Mouse (Mus musculus) heart, embryonic 14.5 days (tissue): ENCODE measurements at regions not wholly inside any gene's neighbourhood (a gene's known extent, or its start where the extent isn't known, plus 50 kb on each side); places are given as distances from the start of the nearest gene placed in this dataset.

Source experiments
- ATAC-seq: fragments of 200-750 bp; cut with Nextera tagmentation; 2 replicates; pipeline ENCODE4 v1.8.0; 2017; ENCODE audit warnings: low read depth, moderate TSS enrichment; ENCODE audit not compliant: insufficient number of reproducible peaks, insufficient read depth, low FRiP score
- H3K27ac ChIP-seq, 2 experiments: fragments of 200-500 bp in 1 of 2; fragments of 300-500 bp in 1 of 2; sonication (generic) in 1 of 2; replicated peaks in 1 of 2; 2 replicates each; pipeline ENCODE4 v1.5.1; 2012 to 2014; ENCODE audit warnings: low read depth in 2 of 2, low read length in 2 of 2, control low read depth in 1 of 2, mild to moderate bottlenecking in 1 of 2, mixed read lengths in 1 of 2; ENCODE audit not compliant: control insufficient read depth in 1 of 2, insufficient read depth in 1 of 2
- H3K27me3 ChIP-seq: fragments of 300-500 bp; sonication (generic); 2 replicates; pipeline ENCODE4 v1.6.1; 2014; ENCODE audit warnings: mild to moderate bottlenecking, low read length, control low read depth; ENCODE audit not compliant: control insufficient read depth, insufficient read depth
- H3K36me3 ChIP-seq: fragments of 300-500 bp; sonication (generic); 2 replicates; pipeline ENCODE4 v1.6.1; 2014; ENCODE audit warnings: mild to moderate bottlenecking, control low read depth, low read length, mixed read lengths; ENCODE audit not compliant: control insufficient read depth, insufficient read depth
- H3K4me1 ChIP-seq, 2 experiments: fragments of 200-500 bp in 1 of 2; fragments of 300-500 bp in 1 of 2; sonication (generic) in 1 of 2; 2 replicates each; pipeline ENCODE4 v1.6.1; 2012 to 2014; ENCODE audit warnings: low read length in 2 of 2, control low read depth in 1 of 2, mixed read lengths in 1 of 2; ENCODE audit not compliant: control insufficient read depth in 2 of 2, insufficient read depth in 2 of 2
- H3K4me2 ChIP-seq: fragments of 300-500 bp; sonication (generic); 2 replicates; pipeline ENCODE4 v1.6.1; 2014; ENCODE audit warnings: mild to moderate bottlenecking, low read length
- H3K4me3 ChIP-seq, 2 experiments: fragments of 200-500 bp in 1 of 2; fragments of 300-500 bp in 1 of 2; sonication (generic) in 1 of 2; 2 replicates each; pipeline ENCODE4 v1.5.1; 2012 to 2014; ENCODE audit warnings: low read length in 2 of 2, mild to moderate bottlenecking in 2 of 2, control low read depth in 1 of 2, low read depth in 1 of 2, moderate library complexity in 1 of 2; ENCODE audit not compliant: control insufficient read depth in 1 of 2, insufficient read depth in 1 of 2
- H3K9ac ChIP-seq: fragments of 300-500 bp; sonication (generic); 2 replicates; pipeline ENCODE4 v1.6.1; 2014; ENCODE audit warnings: mild to moderate bottlenecking, low read length
- H3K9me3 ChIP-seq: fragments of 300-500 bp; sonication (generic); 2 replicates; pipeline ENCODE4 v1.6.1; 2016; ENCODE audit warnings: low read length, control low read depth; ENCODE audit not compliant: control insufficient read depth
- WGBS: fragments of 180-500 bp; shearing (Covaris S2); extraction: QIAGEN DNeasy Blood & Tissue Kit; methylation state at CpG from one replicate; pipeline ENCODE4 v1.1.7; 2014; 5-methylcytosine and 5-hydroxymethylcytosine counted together

DNA sequence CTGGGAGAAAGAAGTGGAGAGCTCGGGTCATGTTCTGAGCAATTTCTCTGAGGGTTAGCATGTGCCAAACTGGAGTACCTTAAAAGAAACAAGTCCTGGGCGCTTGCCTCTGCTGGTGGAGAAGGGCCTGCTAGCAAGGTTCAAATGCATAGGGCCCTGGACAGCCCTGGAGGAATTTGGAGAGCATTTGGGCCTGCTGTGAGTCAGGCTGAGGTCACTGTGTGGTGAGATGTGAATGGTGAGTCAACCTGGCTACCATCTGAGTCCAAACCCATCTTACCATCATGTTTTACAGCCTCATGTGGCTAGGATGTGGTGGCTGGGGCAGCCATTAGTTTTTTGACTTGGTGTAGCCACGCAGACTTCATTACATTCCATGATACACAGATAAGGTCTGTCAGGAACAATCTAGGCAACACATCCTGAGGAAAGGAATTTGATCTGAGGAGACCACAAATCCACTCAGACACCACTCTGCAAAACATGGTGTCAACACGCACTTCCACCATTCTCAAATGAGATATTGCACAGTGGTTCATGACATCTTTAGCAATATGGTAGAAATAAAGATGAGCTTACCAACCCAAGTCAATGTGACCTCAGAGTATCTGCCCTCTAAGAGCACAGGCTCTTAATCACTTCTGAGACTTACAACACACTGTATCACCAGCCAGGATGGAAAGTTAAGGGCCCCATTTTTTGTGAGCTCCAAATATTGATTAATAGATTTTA is 83.1 kb downstream of the Thbs2 start:
- Histone ChIP-seq H3K36me3 (no peaks in the 10 kb centered on the region), H3K4me3 (no peak overlapping the region), H3K27ac (no peak overlapping the region), H3K9me3 (no peaks in the 10 kb centered on the region), H3K9ac (no peak overlapping the region), H3K4me2 (no peak overlapping the region), H3K27me3 (no peaks in the 10 kb centered on the region), H3K4me1 (no peaks in the 10 kb centered on the region)
- no peak for ATAC-seq
- WGBS = 62% methylated on average over 4 of the region's 4 CpGs

- H3K4me3 ChIP-seq = no peak overlapping the region
- no peak for ATAC-seq
- 76% methylated on average over 4 of the region's 4 CpGs for WGBS
- no peaks in the 10 kb centered on the region for H3K27me3 ChIP-seq
- H3K9ac ChIP-seq = no peak overlapping the region
- no peak overlapping the region for H3K4me2 ChIP-seq
- H3K4me1 ChIP-seq = no peaks in the 10 kb centered on the region
- no peaks in the 10 kb centered on the region for H3K36me3 ChIP-seq
- H3K27ac ChIP-seq = no peak overlapping the region
- no peaks in the 10 kb centered on the region for H3K9me3 ChIP-seq
These were observed 85.2 kb downstream of the Thbs2 start for GRCm38 (mm10) chr17:14608845-14609244.

DNA sequence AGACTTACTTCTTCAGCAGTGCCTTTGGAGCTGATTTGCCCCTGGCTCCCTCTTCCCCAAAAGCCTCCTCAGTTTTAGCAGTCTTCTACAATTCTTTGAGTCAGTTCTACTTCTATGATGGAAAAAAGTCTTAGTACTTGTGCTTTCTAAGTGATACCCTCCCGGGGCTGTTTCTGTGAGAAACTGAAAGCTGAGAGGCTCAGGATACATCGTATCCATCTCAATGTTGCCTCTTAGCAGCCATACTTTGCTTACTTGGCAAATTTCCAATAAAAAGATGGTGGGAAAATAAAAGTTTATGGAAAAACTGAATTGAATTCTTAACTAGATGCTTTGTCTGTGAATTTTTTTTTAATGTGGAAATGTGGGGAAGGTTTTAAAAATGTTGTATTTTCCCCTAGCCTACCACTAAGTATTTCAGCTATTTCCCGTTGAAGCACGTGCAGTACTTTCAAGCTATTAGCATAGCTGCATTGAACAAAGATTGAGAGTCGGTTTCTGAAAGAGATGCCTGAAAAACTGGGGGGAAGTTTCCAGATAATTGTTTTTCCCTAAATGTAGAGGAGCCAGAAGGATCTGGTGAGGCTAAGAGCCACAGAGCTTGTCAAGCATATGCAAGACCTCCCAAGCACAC is 87.6 kb downstream of the Thbs2 start:
- Histone ChIP-seq H3K27me3 (no peaks in the 10 kb centered on the region), H3K4me1 (no peaks in the 10 kb centered on the region), H3K36me3 (no peaks in the 10 kb centered on the region), H3K4me2 (no peak overlapping the region), H3K9me3 (no peaks in the 10 kb centered on the region), H3K4me3 (no peak overlapping the region), H3K9ac (no peak overlapping the region), H3K27ac (no peak overlapping the region)
- 71% methylated on average over 5 of the region's 5 CpGs for WGBS
- no peak for ATAC-seq

- H3K9ac ChIP-seq = no peak overlapping the region
- WGBS = 72% methylated on average over 10 of the region's 10 CpGs
- H3K4me1 ChIP-seq = no peaks in the 10 kb centered on the region; a peak in 2 of 4 replicates
- no peak for ATAC-seq
- H3K27me3 ChIP-seq = no peaks in the 10 kb centered on the region
- H3K4me3 ChIP-seq = no peak overlapping the region
- H3K9me3 ChIP-seq = no peaks in the 10 kb centered on the region
- H3K4me2 ChIP-seq = no peak overlapping the region
- no peak overlapping the region for H3K27ac ChIP-seq
- H3K36me3 ChIP-seq = no peaks in the 10 kb centered on the region
These were observed 94.4 kb downstream of the Thbs2 start for GRCm38 (mm10) chr17:14599681-14600080.

- 81% methylated on average over 7 of the region's 7 CpGs for WGBS
- ATAC-seq = no peak
- no peak overlapping the region for H3K27ac ChIP-seq
These were observed 97.6 kb downstream of the Thbs2 start for GRCm38 (mm10) chr17:14596470-14596869.

DNA sequence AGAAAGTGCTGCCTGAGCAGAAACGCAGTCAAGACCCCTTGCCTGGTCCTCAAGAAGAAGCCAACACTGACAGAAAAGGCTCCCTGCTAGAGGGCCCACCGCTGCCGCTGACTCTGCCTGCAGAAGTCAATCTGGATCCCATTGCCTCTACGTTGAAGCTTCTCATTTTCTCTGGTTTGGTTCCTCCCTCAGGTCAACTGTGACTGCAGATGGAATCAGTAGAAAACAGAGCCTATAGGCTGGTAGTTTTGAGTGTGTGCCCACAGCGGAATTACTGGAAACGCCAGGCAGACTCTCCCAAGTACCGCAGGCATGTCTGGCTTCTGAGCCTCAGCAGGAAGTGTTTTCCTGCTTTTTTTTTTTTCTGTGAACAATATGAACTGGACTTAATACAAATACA is 98.5 kb downstream of the Thbs2 start:
- ATAC-seq = no peak
- 60% methylated on average over 7 of the region's 7 CpGs for WGBS
- H3K27ac ChIP-seq = peak overlapping the region in 1 of 2 experiments; percentile 55; a peak in 2 of 4 replicates

More at GRCm38 (mm10) chr17:14596470-14596869, 97.6 kb downstream of the Thbs2 start:
- Histone ChIP-seq H3K27me3 (no peaks in the 10 kb centered on the region), H3K4me1 (no peaks in the 10 kb centered on the region; a peak in 2 of 4 replicates), H3K4me2 (no peak overlapping the region), H3K9me3 (no peaks in the 10 kb centered on the region), H3K4me3 (no peak overlapping the region), H3K9ac (no peak overlapping the region), H3K36me3 (no peaks in the 10 kb centered on the region)

GRCm38 (mm10) chr17:14588086-14588817 is 105.8 kb downstream of the Thbs2 start:
- no peaks in the 10 kb centered on the region for H3K36me3 ChIP-seq
- no peaks in the 10 kb centered on the region for H3K9me3 ChIP-seq
- H3K9ac ChIP-seq = no peak overlapping the region
- WGBS = 80% methylated on average over 12 of the region's 12 CpGs
- H3K27ac ChIP-seq = no peak overlapping the region
- H3K4me2 ChIP-seq = no peak overlapping the region
- no peaks in the 10 kb centered on the region for H3K4me1 ChIP-seq
- ATAC-seq = no peak
- H3K27me3 ChIP-seq = no peaks in the 10 kb centered on the region
- no peak overlapping the region for H3K4me3 ChIP-seq

More for the DNA sequence above, 98.5 kb downstream of the Thbs2 start:
- H3K27me3 ChIP-seq = no peaks in the 10 kb centered on the region
- no peaks in the 10 kb centered on the region for H3K36me3 ChIP-seq
- H3K4me3 ChIP-seq = no peak overlapping the region
- H3K4me1 ChIP-seq = no peaks in the 10 kb centered on the region; a peak in 2 of 4 replicates
- H3K4me2 ChIP-seq = no peak overlapping the region
- H3K9ac ChIP-seq = no peak overlapping the region
- no peaks in the 10 kb centered on the region for H3K9me3 ChIP-seq
